Mouse (Mus musculus) heart, adult 2 months (tissue): Measurements from ENCODE around the gene Ddah2. TPM values are rescaled to one million over a fixed set of nuclear protein-coding genes. Genes with fewer than 3 reads are reported as not detected.
A peak's percentile ranks its signal among the peaks of the same experiment; 100 is the strongest.

Experiments used
- DNase-seq, 2 experiments: peaks; one replicate each; pipeline ENCODE4 v3.0.0; 2021
- H3K27ac ChIP-seq: fragments of 200-600 bp; 2 replicates; pipeline ENCODE4 v1.8.1; 2022
- H3K27me3 ChIP-seq: fragments of 200-500 bp; 2 replicates; pipeline ENCODE4 v1.6.1; 2012; ENCODE audit warnings: mild to moderate bottlenecking, low read length, inconsistent platforms, mixed read lengths; ENCODE audit not compliant: control insufficient read depth, insufficient read depth
- H3K36me3 ChIP-seq: fragments of 200-500 bp; 2 replicates; pipeline ENCODE4 v1.6.1; 2012; ENCODE audit warnings: low read length, inconsistent platforms; ENCODE audit not compliant: control insufficient read depth, insufficient read depth
- H3K4me1 ChIP-seq: fragments of 200-500 bp; 2 replicates; pipeline ENCODE4 v1.6.1; 2011; ENCODE audit warnings: low read length; ENCODE audit not compliant: control insufficient read depth, insufficient read depth
- H3K4me3 ChIP-seq: fragments of 200-600 bp; 2 replicates; pipeline ENCODE4 v1.8.1; 2022
- H3K79me2 ChIP-seq: fragments of 200-500 bp; replicated peaks from 2 replicates; pipeline ENCODE4 v1.6.1; 2012; ENCODE audit warnings: mild to moderate bottlenecking, inconsistent platforms, low read length, moderate library complexity, mixed read lengths; ENCODE audit not compliant: control insufficient read depth, insufficient read depth
- H3K9ac ChIP-seq: fragments of 200-500 bp; 2 replicates; pipeline ENCODE4 v1.6.1; 2012; ENCODE audit warnings: low read depth, mild to moderate bottlenecking, control low read depth, inconsistent platforms, low read length, mixed read lengths
- CTCF ChIP-seq: fragments of 200-600 bp; IDR thresholded peaks from 2 replicates; pipeline ENCODE4 v1.8.1; 2022; ENCODE audit warnings: antibody characterized with exemption, mild to moderate bottlenecking, moderate library complexity
- EP300 ChIP-seq: fragments of 200-500 bp; IDR thresholded peaks from 2 replicates; pipeline ENCODE4 v1.6.1; 2011; ENCODE audit warnings: low read depth, low read length, control low read depth; ENCODE audit not compliant: insufficient read depth
- POLR2A ChIP-seq: fragments of 200-500 bp; IDR thresholded peaks from 2 replicates; pipeline ENCODE4 v1.6.1; 2011; ENCODE audit warnings: mild to moderate bottlenecking, low read depth, low read length, control low read depth; ENCODE audit not compliant: insufficient read depth
- WGBS: fragments of 180-500 bp; shearing (Covaris S2); methylation state at CpG from one replicate; pipeline ENCODE4 v1.1.7; 2018; 5-methylcytosine and 5-hydroxymethylcytosine counted together
- intact Hi-C: fragments of 180-260 bp; cut with DNase I; formaldehyde crosslinking; loops from one replicate; pipeline ENCODE4 v1.15.1; 2025
- polyA plus RNA-seq: library from polyadenylated mRNA; depleted of rRNA; stranded (reverse); fragments of >200 nt; gene quantifications from 2 replicates; pipeline ENCODE4 v1.2.3, GENCODE M21; 2012
- total RNA-seq, 2 experiments: library from RNA; stranded (reverse); gene quantifications; 2 replicates each; pipeline ENCODE4 v1.2.3; 2021

Ddah2 gene
- total and polyA plus RNA-seq, 3 experiments = 20.0 to 31.4 (median 20.5) TPM

DNA sequence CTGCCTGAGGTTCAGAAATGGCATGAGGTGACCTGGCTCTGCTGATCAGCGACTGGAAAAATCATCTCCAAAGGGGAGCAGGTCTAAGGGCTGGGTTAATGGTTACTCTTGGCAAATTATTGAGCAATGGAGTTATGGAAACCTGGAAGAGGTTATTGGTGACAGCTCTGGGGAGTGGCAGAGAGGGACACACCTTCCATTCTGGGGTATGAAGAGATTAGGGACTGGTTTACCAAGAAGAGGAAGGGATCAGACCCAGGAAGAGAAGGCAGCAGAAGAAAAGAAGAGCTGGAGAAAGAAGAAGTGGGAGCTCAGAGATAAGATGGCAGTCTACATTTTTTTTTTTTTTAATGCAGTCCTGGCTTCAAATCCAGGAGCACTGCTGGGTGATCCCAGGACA, 11.1 kb upstream of the Ddah2 start:
- Histone ChIP-seq H3K9ac (peak overlapping the region; percentile 39; the same call in 1 of the 2 replicates), H3K27ac (peak overlapping the region; percentile 85), H3K79me2 (no peaks in the 10 kb centered on the region), H3K4me3 (no peak overlapping the region), H3K27me3 (no peaks in the 10 kb centered on the region), H3K36me3 (no peaks in the 10 kb centered on the region), H3K4me1 (peaks cover 14% of the 10 kb centered on the region)
- intact Hi-C loops = loop anchor here (2.0 kb wide), 1 partner anchor 25 kb away; no protein-coding TSS in a partner anchor
- DNase-seq = no peak
- TF ChIP-seq CTCF (no peak), POLR2A (no peak), EP300 (no peak)
- WGBS = 37% methylated on average over 1 of the region's 1 CpGs

DNA sequence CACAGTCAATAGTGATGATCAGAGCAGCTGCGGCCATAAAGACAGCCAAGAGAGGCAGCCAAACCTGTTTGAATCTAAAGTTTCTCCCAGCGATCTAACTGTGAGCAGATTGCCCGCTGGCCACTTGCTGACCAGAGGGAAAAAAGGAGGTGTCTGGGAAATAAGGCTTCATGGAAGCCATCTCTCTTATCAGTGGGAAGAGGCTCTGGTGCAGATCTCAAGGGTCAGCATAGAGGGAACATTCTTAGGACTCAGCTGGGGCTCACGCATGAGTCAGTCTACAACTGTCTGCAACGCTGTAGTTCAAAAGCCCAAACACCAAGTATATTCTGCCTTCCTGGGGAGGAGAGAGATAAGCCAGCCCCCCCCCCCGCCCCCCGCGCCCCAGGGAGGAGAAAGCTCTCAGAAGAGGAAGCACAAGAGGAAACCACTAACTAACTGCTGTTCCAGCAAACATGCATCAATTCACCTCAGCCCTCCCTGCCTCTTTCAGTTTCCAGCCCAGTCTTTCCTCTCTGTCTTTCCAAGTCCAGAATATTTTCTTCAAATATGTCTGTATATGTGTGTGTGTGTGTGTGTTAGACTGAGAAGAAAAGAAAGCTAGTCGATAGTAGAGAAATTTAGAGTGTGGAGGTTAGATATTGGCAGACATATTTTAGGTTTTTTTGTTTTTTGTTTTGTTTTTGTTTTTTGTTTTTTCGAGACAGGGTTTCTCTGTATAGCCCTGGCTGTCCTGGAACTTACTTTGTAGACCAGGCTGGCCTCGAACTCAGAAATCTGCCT, 10.5 kb upstream of the Ddah2 start:
- Histone ChIP-seq H3K36me3 (peaks cover 1% of the 10 kb centered on the region; the same call in 1 of the 2 replicates), H3K27me3 (no peaks in the 10 kb centered on the region), H3K27ac (peak overlapping the region; percentile 85), H3K4me3 (no peak overlapping the region), H3K9ac (peak overlapping the region; percentile 39; the same call in 1 of the 2 replicates), H3K4me1 (peaks cover 16% of the 10 kb centered on the region), H3K79me2 (no peaks in the 10 kb centered on the region)
- TF ChIP-seq EP300 (0 out of 2 replicates have a peak, but pooled peaks have one; percentile 12), POLR2A (peak; percentile 65), CTCF (no peak)
- peak; percentile 42 to 46 for DNase-seq
- intact Hi-C loops = no loop called here
- WGBS = 15% methylated on average over 11 of the region's 11 CpGs

DNA sequence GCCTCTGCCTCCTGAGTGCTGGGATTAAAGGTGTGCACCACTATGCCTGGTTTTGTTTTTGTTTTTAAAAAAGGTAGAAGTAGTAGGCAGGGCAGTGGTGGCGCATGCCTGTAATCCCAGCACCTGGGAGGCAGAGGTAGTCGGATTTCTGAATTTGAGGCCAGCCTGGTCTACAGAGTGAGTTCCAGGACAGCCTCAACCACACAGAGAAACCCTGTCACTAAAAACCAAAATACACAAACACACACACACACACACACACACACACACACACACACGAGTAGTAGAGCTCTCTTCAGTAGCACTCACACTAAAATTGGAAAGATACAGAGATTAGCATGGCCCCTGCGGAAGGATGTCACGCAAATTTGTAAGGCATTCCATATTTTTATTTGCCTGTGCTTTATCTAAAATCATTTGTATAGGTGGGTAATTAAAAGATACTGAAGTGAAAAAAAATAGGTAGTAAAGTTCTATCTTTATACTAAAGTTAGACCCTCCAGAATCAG, 9.8 kb upstream of the Ddah2 start:
- H3K9ac ChIP-seq = no peak overlapping the region
- TF ChIP-seq POLR2A = no peak
- TF ChIP-seq EP300 = no peak
- TF ChIP-seq CTCF = no peak

DNA sequence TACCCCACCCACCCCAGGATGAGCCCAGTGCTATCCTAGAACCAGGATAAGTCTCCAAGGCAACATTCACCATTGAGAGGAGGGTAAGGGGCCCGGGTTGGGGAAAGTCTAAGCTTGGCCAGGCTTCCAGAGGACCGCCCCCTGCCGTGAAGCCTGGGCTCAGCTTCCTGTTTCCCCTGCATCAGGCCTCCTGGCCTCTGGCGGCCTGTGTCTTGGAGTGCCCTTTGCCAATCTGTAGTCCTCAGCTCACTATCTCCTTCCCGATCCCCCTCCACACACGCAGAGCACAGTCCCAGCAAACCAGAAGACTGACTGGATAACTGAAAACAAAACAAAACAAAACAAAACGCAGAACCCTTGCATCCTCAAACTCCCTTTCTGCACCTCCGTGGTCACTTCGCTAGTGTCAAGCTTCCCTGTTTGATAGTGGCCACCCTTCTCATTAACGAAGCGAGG, 9.2 kb upstream of the Ddah2 start, which contains the start of gene Clic1:
Gene Clic1, plus strand, starts transcription at position 406 of the 456 bp plus-strand sequence.
- WGBS = under 1% methylated on average over 11 of the region's 11 CpGs
- H3K4me1 ChIP-seq = peaks cover 16% of the 10 kb centered on the region
- peak; percentile 70 to 78 for DNase-seq

More for the DNA sequence above, 9.8 kb upstream of the Ddah2 start:
- peaks cover 16% of the 10 kb centered on the region for H3K4me1 ChIP-seq
- no peaks in the 10 kb centered on the region for H3K79me2 ChIP-seq
- WGBS = 47% methylated on average over 5 of the region's 5 CpGs
- intact Hi-C loops = no loop called here
- peaks cover 2% of the 10 kb centered on the region; the same call in 1 of the 2 replicates for H3K36me3 ChIP-seq
- no peak overlapping the region for H3K4me3 ChIP-seq
- H3K27ac ChIP-seq = peak overlapping the region; percentile 99
- DNase-seq = no peak
- H3K27me3 ChIP-seq = no peaks in the 10 kb centered on the region

DNA sequence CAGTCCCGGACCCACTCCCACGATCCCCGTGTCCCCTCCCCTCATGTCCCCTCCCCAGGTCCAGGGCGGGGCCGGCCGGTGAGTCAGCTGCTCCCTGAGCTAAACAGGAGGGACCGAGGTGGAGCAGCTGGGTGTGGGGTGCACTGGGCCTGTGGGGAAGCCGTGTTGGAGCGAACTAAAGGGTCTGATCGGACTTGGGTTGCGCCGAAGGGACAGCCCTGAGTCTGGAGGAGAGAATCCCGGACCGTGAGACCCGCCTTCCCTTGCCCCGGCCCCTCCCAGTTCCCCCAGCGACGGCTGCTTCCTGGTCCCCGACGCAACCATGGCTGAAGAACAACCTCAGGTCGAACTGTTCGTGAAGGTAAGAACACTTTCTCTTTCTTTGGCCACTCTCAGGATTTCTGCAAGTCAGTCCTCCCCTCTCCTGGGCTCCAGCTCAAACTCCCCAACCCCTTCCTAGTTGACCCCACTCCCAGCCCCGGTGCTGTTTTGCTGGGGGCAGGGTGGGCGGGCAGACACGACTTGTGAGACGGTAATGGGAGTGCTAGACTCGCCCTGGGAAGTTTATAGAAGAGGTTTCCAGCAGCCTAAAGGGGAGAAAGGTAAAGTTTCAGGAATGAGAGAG, 8.6 kb upstream of the Ddah2 start:
- intact Hi-C loops = no loop called here
- TF ChIP-seq EP300 = no peak
- TF ChIP-seq CTCF = no peak
- peak; percentile 94 for TF ChIP-seq POLR2A
- Histone ChIP-seq H3K79me2 (no peaks in the 10 kb centered on the region), H3K27ac (peak overlapping the region; percentile 99), H3K36me3 (peaks cover 5% of the 10 kb centered on the region; the same call in 1 of the 2 replicates), H3K27me3 (no peaks in the 10 kb centered on the region), H3K4me3 (peak overlapping the region; percentile 82), H3K4me1 (peaks cover 13% of the 10 kb centered on the region), H3K9ac (peak overlapping the region; percentile 90)
- DNase-seq = peak; percentile 87 to 89
- under 1% methylated on average over 27 of the region's 27 CpGs for WGBS

More for the DNA sequence above, 9.2 kb upstream of the Ddah2 start, which contains the start of gene Clic1:
- TF ChIP-seq EP300 (no peak), CTCF (peak; percentile 36), POLR2A (peak; percentile 75)
- H3K27ac ChIP-seq = peak within 1 kb of the TSS; percentile 99
- H3K4me3 ChIP-seq = peak within 1 kb of the TSS; percentile 82
- H3K79me2 ChIP-seq = no peaks in the 10 kb centered on the region
- intact Hi-C loops = no loop called here
- H3K27me3 ChIP-seq = no peaks in the 10 kb centered on the region
- peaks cover 2% of the 10 kb centered on the region; the same call in 1 of the 2 replicates for H3K36me3 ChIP-seq
- H3K9ac ChIP-seq = peak within 1 kb of the TSS; percentile 90
